Mouse (Mus musculus) gastrocnemius, adult 2 months (tissue): ENCODE results near the gene Msh3. TPM values are rescaled to one million over a fixed set of nuclear protein-coding genes. Genes with fewer than 3 reads are reported as not detected.

Experiments
- DNase-seq: peaks from one replicate; pipeline ENCODE4 v3.0.0; 2022
- H3K27ac ChIP-seq: fragments of 200-600 bp; 2 replicates; pipeline ENCODE4 v1.8.1; 2022; ENCODE audit warnings: mild to moderate bottlenecking
- H3K4me3 ChIP-seq: fragments of 200-600 bp; 2 replicates; pipeline ENCODE4 v1.8.1; 2022; ENCODE audit warnings: mild to moderate bottlenecking, moderate library complexity
- CTCF ChIP-seq: fragments of 200-600 bp; IDR thresholded peaks from 2 replicates; pipeline ENCODE4 v1.8.1; 2022; ENCODE audit warnings: antibody characterized with exemption, mild to moderate bottlenecking, moderate library complexity
- intact Hi-C: fragments of 180-260 bp; cut with DNase I; formaldehyde crosslinking; loops from one replicate; pipeline ENCODE4 v1.15.1; 2025
- total RNA-seq, 2 experiments: library from RNA; stranded (reverse); gene quantifications; 2 replicates each; pipeline ENCODE4 v1.2.3; 2021

Gene Msh3
- total RNA-seq, 2 experiments from 2014 or later: 11.6 to 13.9 TPM

GRCm38 (mm10) chr13:92355272-92355643 is 455 bp upstream of the Msh3 start:
- no peak for DNase-seq
- Histone ChIP-seq H3K27ac (peak overlapping the region; percentile 98), H3K4me3 (peak overlapping the region; percentile 84)
- TF ChIP-seq CTCF: no peak
- intact Hi-C loops: loop anchor here (2.0 to 10.0 kb wide), 2 partner anchors 128 to 380 kb away; no protein-coding TSS in a partner anchor

- TF ChIP-seq CTCF: no peak
- intact Hi-C loops: loop anchor here (2.0 to 10.0 kb wide), 3 partner anchors 129 to 381 kb away; partner anchors contain the start of gene Zfyve16
- peak overlapping the region; percentile 98 for H3K27ac ChIP-seq
- H3K4me3 ChIP-seq: peak overlapping the region; percentile 84
- no peak for DNase-seq
Measured at GRCm38 (mm10) chr13:92353956-92354355, 847 bp downstream of the Msh3 start.

- TF ChIP-seq CTCF: no peak
- H3K27ac ChIP-seq: no peak overlapping the region
- no peak overlapping the region for H3K4me3 ChIP-seq
- intact Hi-C loops: loop anchor here (5.0 to 10.0 kb wide), 2 partner anchors 181 to 384 kb away; partner anchors contain the start of gene Zfyve16
- no peak for DNase-seq
Measured at GRCm38 (mm10) chr13:92351100-92351499, 3.7 kb downstream of the Msh3 start.

- intact Hi-C loops: no loop called here
- H3K27ac ChIP-seq: no peak overlapping the region
- no peak overlapping the region for H3K4me3 ChIP-seq
- TF ChIP-seq CTCF: no peak
- DNase-seq: no peak
Measured at GRCm38 (mm10) chr13:92346338-92346737, 8.5 kb downstream of the Msh3 start.

GRCm38 (mm10) chr13:92344033-92344432 is 10.8 kb downstream of the Msh3 start:
- DNase-seq: no peak
- no peak for TF ChIP-seq CTCF
- H3K27ac ChIP-seq: no peak overlapping the region
- no peak overlapping the region for H3K4me3 ChIP-seq
- intact Hi-C loops: no loop called here

GRCm38 (mm10) chr13:92339787-92340186 is 15.0 kb downstream of the Msh3 start:
- intact Hi-C loops: loop anchor here (5.0 kb wide), 1 partner anchor 432 kb away; no protein-coding TSS in a partner anchor
- no peak for DNase-seq
- no peak for TF ChIP-seq CTCF
- H3K27ac ChIP-seq: no peak overlapping the region
- H3K4me3 ChIP-seq: no peak overlapping the region

GRCm38 (mm10) chr13:92337773-92338462 is 16.9 kb downstream of the Msh3 start:
- TF ChIP-seq CTCF: peak; percentile 29; the same call in 1 of the 2 replicates
- Histone ChIP-seq H3K4me3 (no peak overlapping the region), H3K27ac (no peak overlapping the region)
- no peak for DNase-seq
- intact Hi-C loops: loop anchor here (5.0 kb wide), 1 partner anchor 431 kb away; no protein-coding TSS in a partner anchor

GRCm38 (mm10) chr13:92336857-92337256 is 17.9 kb downstream of the Msh3 start:
- intact Hi-C loops: loop anchor here (5.0 kb wide), 1 partner anchor 430 kb away; no protein-coding TSS in a partner anchor
- TF ChIP-seq CTCF: no peak
- H3K27ac ChIP-seq: no peak overlapping the region
- no peak for DNase-seq
- no peak overlapping the region for H3K4me3 ChIP-seq

- intact Hi-C loops: no loop called here
- DNase-seq: no peak
- H3K4me3 ChIP-seq: no peak overlapping the region
- H3K27ac ChIP-seq: no peak overlapping the region
- no peak for TF ChIP-seq CTCF
Measured at GRCm38 (mm10) chr13:92332103-92332879, 22.5 kb downstream of the Msh3 start.

- H3K27ac ChIP-seq: no peak overlapping the region
- DNase-seq: no peak
- intact Hi-C loops: no loop called here
- TF ChIP-seq CTCF: no peak
- H3K4me3 ChIP-seq: no peak overlapping the region
Measured at GRCm38 (mm10) chr13:92330621-92331020, 24.2 kb downstream of the Msh3 start.

- H3K4me3 ChIP-seq: no peak overlapping the region
- TF ChIP-seq CTCF: no peak
- no peak overlapping the region for H3K27ac ChIP-seq
- no peak for DNase-seq
- intact Hi-C loops: no loop called here
Measured at GRCm38 (mm10) chr13:92328000-92328399, 26.8 kb downstream of the Msh3 start.

- TF ChIP-seq CTCF: no peak
- no peak overlapping the region for H3K27ac ChIP-seq
- intact Hi-C loops: no loop called here
Measured at GRCm38 (mm10) chr13:92326030-92326429, 28.8 kb downstream of the Msh3 start.

GRCm38 (mm10) chr13:92320770-92321169 is 34.0 kb downstream of the Msh3 start:
- Histone ChIP-seq H3K27ac (no peak overlapping the region), H3K4me3 (no peak overlapping the region)
- TF ChIP-seq CTCF: no peak
- no peak for DNase-seq
- intact Hi-C loops: no loop called here

More at GRCm38 (mm10) chr13:92326030-92326429, 28.8 kb downstream of the Msh3 start:
- DNase-seq: no peak
- H3K4me3 ChIP-seq: no peak overlapping the region
